Mouse (Mus musculus) cerebellum, adult 2 months (tissue): ENCODE measurements around the gene Tmem135.

ENCODE experiments used
- CTCF ChIP-seq: fragments of 200-500 bp; IDR thresholded peaks from 2 replicates; pipeline ENCODE4 v1.5.1; 2011; ENCODE audit warnings: low read depth, mild to moderate bottlenecking, control low read depth, low read length, moderate library complexity, borderline replicate concordance; ENCODE audit not compliant: insufficient read depth
- POLR2A ChIP-seq: fragments of 200-500 bp; IDR thresholded peaks from 2 replicates; pipeline ENCODE4 v1.6.1; 2011; ENCODE audit warnings: low read length, control low read depth, borderline replicate concordance; ENCODE audit not compliant: insufficient read depth

GRCm38 (mm10) chr7:89411346-89411745, 7.3 kb upstream of the Tmem135 start:
- TF ChIP-seq CTCF (no peak), POLR2A (no peak)
